Mouse (Mus musculus): Measurements from ENCODE around the gene Myo16.

DNA sequence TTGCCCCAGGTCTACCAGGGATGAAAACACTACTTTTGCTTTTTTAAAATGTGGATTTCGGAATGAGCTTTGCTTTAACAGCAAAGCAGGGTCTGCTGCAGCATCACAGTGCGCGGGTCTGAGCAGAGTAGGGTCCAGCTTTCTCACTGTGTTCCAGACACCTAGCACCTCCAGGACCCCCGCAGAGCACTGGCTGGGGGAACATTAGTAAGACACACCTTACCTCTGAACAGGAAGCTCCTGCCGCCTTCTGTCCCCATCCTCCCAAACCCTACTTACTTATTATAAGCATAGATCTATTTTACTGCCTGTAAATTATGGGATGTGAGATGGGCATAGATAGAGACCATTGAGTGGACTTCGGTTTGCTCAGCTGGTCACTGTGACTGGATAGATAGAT is 263.6 kb downstream of the Myo16 start:
- TF ChIP-seq CTCF (IDR thresholded peaks at IDR 0.05; ENCODE audit: control insufficient read depth, insufficient read depth, insufficient read length) (no peak), FOSL1 (IDR thresholded peaks at IDR 0.05; ENCODE audit: insufficient read depth, low read length, poor library complexity, severe bottlenecking) (no peak), MAX (IDR thresholded peaks at IDR 0.05) (no peak), USF1 (IDR thresholded peaks at IDR 0.05; ENCODE audit: low read depth) (no peak)

Data from C2C12 (cell line).